Mouse (Mus musculus) midbrain, embryonic 11.5 days (tissue): ENCODE data around the gene Pbp2. TPM values are rescaled to one million over a fixed set of nuclear protein-coding genes. Genes with fewer than 3 reads are reported as not detected.

Experiments used
- ATAC-seq: fragments of 200-750 bp; cut with Nextera tagmentation; 2 replicates; pipeline ENCODE4 v1.8.0; 2017; ENCODE audit warnings: moderate TSS enrichment, moderate library complexity; ENCODE audit not compliant: low FRiP score
- DNase-seq: peaks from one replicate; pipeline ENCODE4 v3.0.0; 2015; ENCODE audit warnings: low spot score; ENCODE audit errors: missing footprints
- H3K27ac ChIP-seq: fragments of 300-500 bp; sonication (generic); 2 replicates; pipeline ENCODE4 v1.5.1; 2014; ENCODE audit warnings: low read depth, low read length
- H3K27me3 ChIP-seq: fragments of 300-500 bp; sonication (generic); 2 replicates; pipeline ENCODE4 v1.6.1; 2014; ENCODE audit warnings: mild to moderate bottlenecking, low read length, moderate library complexity, mixed read lengths; ENCODE audit not compliant: control insufficient read depth, insufficient read depth
- H3K36me3 ChIP-seq: fragments of 300-500 bp; sonication (generic); 2 replicates; pipeline ENCODE4 v1.6.1; 2014; ENCODE audit warnings: mild to moderate bottlenecking, low read length, moderate library complexity, mixed read lengths; ENCODE audit not compliant: control insufficient read depth, insufficient read depth
- H3K4me1 ChIP-seq: fragments of 300-500 bp; sonication (generic); 2 replicates; pipeline ENCODE4 v1.6.1; 2014; ENCODE audit warnings: low read length; ENCODE audit not compliant: control insufficient read depth, insufficient read depth
- H3K4me2 ChIP-seq: fragments of 300-500 bp; sonication (generic); 2 replicates; pipeline ENCODE4 v1.6.1; 2014; ENCODE audit warnings: mild to moderate bottlenecking, moderate library complexity
- H3K4me3 ChIP-seq: fragments of 300-500 bp; sonication (generic); 2 replicates; pipeline ENCODE4 v1.5.1; 2014; ENCODE audit warnings: low read depth, low read length
- H3K9ac ChIP-seq: fragments of 300-500 bp; sonication (generic); 2 replicates; pipeline ENCODE4 v1.6.1; 2014; ENCODE audit warnings: low read length
- H3K9me3 ChIP-seq: fragments of 300-500 bp; sonication (generic); 2 replicates; pipeline ENCODE4 v1.6.1; 2016; ENCODE audit warnings: low read length; ENCODE audit not compliant: control insufficient read depth
- WGBS: fragments of 180-500 bp; shearing (Covaris S2); extraction: QIAGEN DNeasy Blood & Tissue Kit; methylation state at CpG from one replicate; pipeline ENCODE4 v1.1.7; 2014; 5-methylcytosine and 5-hydroxymethylcytosine counted together
- polyA plus RNA-seq: library from polyadenylated mRNA; unstranded; fragments of >200 nt; fragmentation: Nextera tagmentation; extraction: Ambion mirVana; gene quantifications from 2 replicates; pipeline ENCODE4 v1.2.1, GENCODE M21; 2014

The Pbp2 gene
- polyA plus RNA-seq, 1 experiment from 2014 or later: not detected

DNA sequence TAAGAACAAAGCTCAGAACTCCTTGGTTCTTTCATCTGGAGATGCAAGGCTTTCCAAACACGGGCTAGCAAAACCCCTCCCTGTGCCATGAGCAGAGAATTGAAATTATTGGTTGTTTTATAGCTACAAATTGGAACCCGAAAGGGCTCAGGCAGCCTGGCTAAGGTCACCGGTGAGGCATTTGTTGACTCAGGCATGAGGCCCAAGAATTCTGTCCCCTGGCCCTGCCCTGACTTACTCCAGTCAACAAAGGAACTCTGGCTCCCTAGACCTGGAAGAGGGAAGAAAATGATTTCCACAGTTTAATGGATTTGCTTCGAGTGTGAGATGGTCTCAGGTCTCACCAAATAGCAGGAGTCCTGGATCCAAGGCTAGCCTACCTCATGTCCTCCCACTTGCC, 17.8 kb downstream of the Pbp2 start:
- Histone ChIP-seq H3K27me3 (no peaks in the 10 kb centered on the region), H3K27ac (no peak overlapping the region), H3K4me1 (no peaks in the 10 kb centered on the region), H3K9ac (no peak overlapping the region), H3K4me2 (no peak overlapping the region), H3K4me3 (no peak overlapping the region), H3K36me3 (no peaks in the 10 kb centered on the region), H3K9me3 (no peaks in the 10 kb centered on the region)
- 73% methylated on average over 4 of the region's 4 CpGs for WGBS
- no peak for ATAC-seq
- no peak for DNase-seq

DNA sequence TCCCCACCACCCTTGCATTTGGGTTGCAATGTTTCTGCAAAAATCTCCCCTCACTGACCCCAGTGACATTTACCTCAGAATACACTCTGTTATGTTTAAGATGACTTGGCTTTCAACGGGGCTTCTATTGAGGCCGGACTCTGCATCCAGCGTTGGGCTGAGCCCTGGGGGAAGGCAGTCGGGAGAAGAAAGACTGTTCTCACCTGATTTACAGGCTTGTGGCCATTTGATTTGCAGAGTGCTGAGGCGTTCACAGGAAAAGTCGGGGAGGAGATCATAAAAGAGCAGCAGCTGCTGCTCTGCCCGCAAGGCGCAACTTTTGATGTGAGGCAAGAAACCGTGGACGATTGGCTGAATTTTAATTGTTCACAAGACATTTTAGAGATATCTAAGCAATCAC, 30.3 kb downstream of the Pbp2 start:
- peak; percentile 81 for DNase-seq
- no peaks in the 10 kb centered on the region for H3K9me3 ChIP-seq
- H3K9ac ChIP-seq: no peak overlapping the region
- H3K4me3 ChIP-seq: no peak overlapping the region
- H3K36me3 ChIP-seq: no peaks in the 10 kb centered on the region
- H3K4me1 ChIP-seq: no peaks in the 10 kb centered on the region
- 54% methylated on average over 10 of the region's 10 CpGs for WGBS
- H3K27ac ChIP-seq: no peak overlapping the region
- no peak for ATAC-seq
- no peak overlapping the region for H3K4me2 ChIP-seq
- no peaks in the 10 kb centered on the region for H3K27me3 ChIP-seq

DNA sequence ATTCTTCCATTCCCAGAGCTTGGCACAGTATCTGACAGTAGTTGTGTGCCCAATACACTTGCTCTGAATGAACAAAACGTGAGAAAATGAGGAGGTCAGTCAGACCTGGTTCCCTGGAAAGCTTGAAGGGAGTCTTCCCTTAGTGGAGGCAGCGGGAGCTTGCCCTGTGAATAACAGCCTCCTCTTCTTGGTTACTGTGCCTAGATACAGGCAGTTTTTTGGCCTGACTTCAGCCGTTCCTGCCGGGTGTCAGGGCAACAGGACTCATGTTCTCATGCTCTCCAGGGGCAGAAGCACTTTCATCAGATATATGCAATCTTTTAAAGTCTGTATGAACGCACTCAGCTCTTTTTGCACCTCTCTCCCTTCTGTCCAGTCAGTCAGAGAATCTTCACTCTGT, 30.9 kb downstream of the Pbp2 start:
- no peak overlapping the region for H3K4me3 ChIP-seq
- H3K4me2 ChIP-seq: no peak overlapping the region
- H3K27ac ChIP-seq: no peak overlapping the region
- H3K27me3 ChIP-seq: no peaks in the 10 kb centered on the region
- no peak overlapping the region for H3K9ac ChIP-seq
- H3K36me3 ChIP-seq: no peaks in the 10 kb centered on the region
- H3K9me3 ChIP-seq: no peaks in the 10 kb centered on the region
- DNase-seq (peak; percentile 74), ATAC-seq (no peak)
- no peaks in the 10 kb centered on the region for H3K4me1 ChIP-seq
- 79% methylated on average over 5 of the region's 5 CpGs for WGBS

DNA sequence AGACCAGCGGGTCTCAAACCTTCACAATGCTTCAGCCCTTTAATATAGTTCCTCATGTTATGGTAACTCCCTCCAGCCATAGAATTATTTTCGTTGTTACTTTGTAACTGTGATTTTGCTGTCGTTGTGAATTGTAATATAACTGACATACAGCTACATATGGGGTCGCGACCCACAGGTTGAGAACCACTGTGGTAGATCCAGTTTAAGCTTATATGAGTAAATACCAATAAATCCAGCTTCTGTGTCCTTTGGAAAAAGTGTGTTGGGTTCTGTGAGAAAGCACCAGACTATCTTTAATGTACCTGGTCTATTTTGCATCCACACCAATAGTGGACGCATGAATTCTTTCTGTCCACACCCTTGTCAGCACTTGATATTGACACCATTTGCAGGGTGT, 31.9 kb downstream of the Pbp2 start:
- H3K27ac ChIP-seq: no peak overlapping the region
- DNase-seq: peak; percentile 66
- H3K36me3 ChIP-seq: no peaks in the 10 kb centered on the region
- no peak for ATAC-seq
- H3K4me1 ChIP-seq: no peaks in the 10 kb centered on the region
- no peaks in the 10 kb centered on the region for H3K9me3 ChIP-seq
- no peak overlapping the region for H3K9ac ChIP-seq
- H3K4me2 ChIP-seq: no peak overlapping the region
- no peaks in the 10 kb centered on the region for H3K27me3 ChIP-seq
- H3K4me3 ChIP-seq: no peak overlapping the region
- 90% methylated on average over 6 of the region's 6 CpGs for WGBS

DNA sequence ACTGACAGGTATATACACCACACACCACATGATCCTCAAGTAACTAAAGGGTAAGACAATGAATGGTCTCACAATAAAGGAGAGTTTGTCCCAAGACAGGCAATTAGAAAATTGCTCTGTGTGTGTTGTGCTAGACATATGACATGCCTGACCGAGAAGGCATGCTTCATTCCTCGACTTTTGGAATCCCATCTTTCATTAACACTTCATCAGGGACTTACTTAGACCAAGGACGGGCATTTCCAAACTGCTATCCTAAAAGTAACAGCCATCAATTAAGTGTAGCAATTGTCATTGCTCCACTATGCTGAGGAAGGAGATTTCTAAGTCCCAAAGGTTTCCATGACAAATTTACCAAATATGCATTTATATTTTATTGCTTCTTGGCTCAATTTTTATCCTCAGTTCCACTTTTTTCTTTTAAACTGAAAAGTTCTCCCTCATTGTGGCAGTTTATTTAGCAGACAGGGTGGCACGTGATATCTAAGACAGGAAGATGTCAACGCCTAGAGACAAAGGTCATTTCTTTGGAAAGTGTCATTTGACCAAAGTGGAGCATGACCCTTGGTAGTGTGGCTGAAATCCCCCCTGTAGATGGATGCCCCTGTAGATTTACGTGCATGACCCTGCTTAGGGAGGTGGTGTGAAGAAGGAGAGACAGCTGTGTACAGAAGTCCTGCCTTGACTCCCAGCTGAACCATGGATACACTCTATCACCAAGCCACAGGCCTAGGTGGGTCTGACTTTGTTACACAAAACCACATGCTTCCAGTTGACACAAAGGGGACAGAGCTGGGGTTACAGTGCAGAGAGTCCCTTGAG, 33.5 kb downstream of the Pbp2 start:
- no peak overlapping the region for H3K4me3 ChIP-seq
- DNase-seq (peak; percentile 71), ATAC-seq (no peak)
- H3K9ac ChIP-seq: no peak overlapping the region
- H3K27ac ChIP-seq: no peak overlapping the region
- H3K36me3 ChIP-seq: no peaks in the 10 kb centered on the region
- H3K9me3 ChIP-seq: no peaks in the 10 kb centered on the region
- no peaks in the 10 kb centered on the region for H3K4me1 ChIP-seq
- no peaks in the 10 kb centered on the region for H3K27me3 ChIP-seq
- WGBS: 80% methylated on average over 6 of the region's 6 CpGs
- no peak overlapping the region for H3K4me2 ChIP-seq

DNA sequence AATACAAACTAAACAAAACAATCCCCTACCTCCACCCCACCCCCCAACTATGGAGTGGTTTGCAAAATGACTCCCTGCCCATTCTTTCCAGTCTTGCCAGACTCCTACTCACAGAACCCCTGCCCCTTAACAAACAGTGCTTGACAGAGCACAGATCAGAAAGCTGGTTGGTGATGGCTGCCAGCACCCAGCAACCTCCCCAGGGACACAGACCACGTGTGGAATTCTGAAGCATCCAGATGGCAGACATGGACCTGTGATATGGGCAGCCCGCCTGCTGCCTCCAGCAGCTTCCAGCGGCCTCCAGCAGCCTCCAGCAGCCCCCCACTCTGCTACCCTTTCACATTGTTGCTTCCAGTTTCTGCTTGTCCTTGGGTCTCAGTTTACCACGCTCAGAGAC, 35.0 kb downstream of the Pbp2 start:
- DNase-seq: no peak
- Histone ChIP-seq H3K9ac (no peak overlapping the region), H3K4me3 (no peak overlapping the region), H3K9me3 (no peaks in the 10 kb centered on the region), H3K27ac (no peak overlapping the region), H3K36me3 (no peaks in the 10 kb centered on the region), H3K4me1 (no peaks in the 10 kb centered on the region), H3K4me2 (no peak overlapping the region), H3K27me3 (no peaks in the 10 kb centered on the region)
- ATAC-seq: no peak
- WGBS: 82% methylated on average over 4 of the region's 4 CpGs

DNA sequence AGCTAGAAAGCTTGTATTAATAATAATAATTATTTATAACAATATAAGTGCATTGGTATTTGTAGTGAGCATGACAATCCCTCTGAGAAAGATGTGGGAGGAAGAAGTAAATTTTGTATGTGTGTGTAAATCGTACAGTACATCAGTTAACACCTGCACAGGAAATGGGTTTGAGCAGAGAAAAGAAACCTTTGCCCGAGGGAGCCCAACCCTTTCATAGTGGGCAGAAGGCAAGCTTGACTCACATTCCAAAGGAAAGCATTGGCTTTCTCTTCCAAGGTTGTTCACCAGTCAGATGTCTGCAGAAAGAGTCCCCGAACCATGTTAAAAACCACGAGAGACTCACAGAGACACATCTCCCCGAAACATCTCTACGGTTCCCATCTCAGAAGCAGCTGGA, 37.1 kb downstream of the Pbp2 start:
- no peak overlapping the region for H3K27ac ChIP-seq
- no peak overlapping the region for H3K9ac ChIP-seq
- no peak overlapping the region for H3K4me2 ChIP-seq
- ATAC-seq (no peak), DNase-seq (no peak)
- WGBS: 97% methylated on average over 6 of the region's 6 CpGs
- H3K9me3 ChIP-seq: no peaks in the 10 kb centered on the region
- H3K4me1 ChIP-seq: 0 out of 2 replicates have a peak, but pooled peaks cover 2% of the 10 kb centered on the region
- no peaks in the 10 kb centered on the region for H3K27me3 ChIP-seq
- no peak overlapping the region for H3K4me3 ChIP-seq
- no peaks in the 10 kb centered on the region for H3K36me3 ChIP-seq

DNA sequence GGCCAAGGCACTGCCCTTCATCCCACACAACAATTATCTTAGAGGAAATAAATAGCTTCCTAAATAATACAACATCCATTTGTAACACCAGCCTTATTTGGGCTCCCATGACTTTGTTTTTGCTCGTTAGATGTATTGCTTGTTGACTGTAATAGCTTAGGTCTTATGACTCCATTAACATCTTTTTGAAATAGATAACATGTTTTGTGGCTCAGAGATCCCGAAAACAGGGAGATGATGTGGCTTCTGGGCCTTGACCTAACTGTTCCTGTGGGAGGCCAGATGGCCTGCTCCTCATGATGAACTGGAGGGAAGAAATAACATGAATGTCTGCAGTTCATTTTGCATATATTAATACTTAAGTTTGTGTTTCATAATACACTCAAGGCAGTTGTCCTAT, 38.4 kb downstream of the Pbp2 start:
- Histone ChIP-seq H3K4me2 (no peak overlapping the region), H3K27me3 (no peaks in the 10 kb centered on the region), H3K9ac (no peak overlapping the region), H3K4me3 (no peak overlapping the region), H3K27ac (no peak overlapping the region), H3K4me1 (0 out of 2 replicates have a peak, but pooled peaks cover 2% of the 10 kb centered on the region), H3K36me3 (no peaks in the 10 kb centered on the region), H3K9me3 (no peaks in the 10 kb centered on the region)
- WGBS: 79% methylated on average over 2 of the region's 2 CpGs
- ATAC-seq (no peak), DNase-seq (no peak)

DNA sequence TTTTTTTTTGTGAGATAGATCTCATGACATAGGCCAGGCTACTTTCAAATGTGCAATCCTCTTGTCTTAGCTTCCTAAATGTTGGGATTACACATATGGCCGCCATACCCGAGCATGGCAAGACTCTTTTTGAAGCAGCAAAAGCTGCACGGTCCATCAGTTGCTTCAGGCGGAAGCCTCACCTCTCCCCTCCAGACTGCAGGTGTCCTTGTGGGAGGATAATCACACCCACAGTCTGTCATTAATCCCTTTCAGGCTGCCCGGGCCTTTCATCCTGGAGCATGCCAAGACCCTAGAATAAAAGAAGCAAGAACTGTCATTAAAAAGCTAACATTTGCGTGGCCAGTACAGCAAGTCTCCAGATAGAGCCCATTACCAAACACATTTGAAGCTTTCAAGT, 40.6 kb downstream of the Pbp2 start:
- H3K9ac ChIP-seq: no peak overlapping the region
- no peaks in the 10 kb centered on the region for H3K36me3 ChIP-seq
- WGBS: 23% methylated on average over 6 of the region's 6 CpGs
- 0 out of 2 replicates have a peak, but pooled peaks cover 2% of the 10 kb centered on the region for H3K4me1 ChIP-seq
- DNase-seq (no peak), ATAC-seq (no peak)
- H3K4me2 ChIP-seq: no peak overlapping the region
- H3K9me3 ChIP-seq: no peaks in the 10 kb centered on the region
- H3K4me3 ChIP-seq: no peak overlapping the region
- no peaks in the 10 kb centered on the region for H3K27me3 ChIP-seq
- H3K27ac ChIP-seq: no peak overlapping the region
